Mouse (Mus musculus) C2C12 (cell line): ENCODE results near the gene Sepsecs. TPM values are rescaled to one million over a fixed set of nuclear protein-coding genes. Genes with fewer than 3 reads are reported as not detected.

Experiments used
- H3K27me3 ChIP-seq: one replicate; pipeline ENCODE4 v1.6.1; 2011; ENCODE audit not compliant: control insufficient read depth, insufficient read depth, insufficient read length
- H3K36me3 ChIP-seq: one replicate; pipeline ENCODE4 v1.6.1; 2011; ENCODE audit not compliant: control insufficient read depth, insufficient read depth
- H3K4me3 ChIP-seq: one replicate; pipeline ENCODE4 v1.5.1; 2011; ENCODE audit warnings: mild to moderate bottlenecking, control low read depth; ENCODE audit not compliant: poor library complexity, insufficient read depth, severe bottlenecking
- H3K79me2 ChIP-seq: one replicate; pipeline ENCODE4 v1.6.1; 2011; ENCODE audit not compliant: control insufficient read depth, insufficient read depth
- H3K79me3 ChIP-seq: one replicate; pipeline ENCODE4 v1.6.1; 2011; ENCODE audit warnings: low read depth, control low read depth
- H3ac ChIP-seq: one replicate; pipeline ENCODE3; 2011; ENCODE audit warnings: low read depth; ENCODE audit not compliant: control insufficient read depth, insufficient read length
- CEBPB ChIP-seq: IDR thresholded peaks from one replicate; pipeline ENCODE4 v1.6.1; 2011; ENCODE audit warnings: low read depth, mild to moderate bottlenecking, control low read depth, moderate library complexity
- CTCF ChIP-seq: IDR thresholded peaks from one replicate; pipeline ENCODE4 v1.5.1; 2011; ENCODE audit not compliant: control insufficient read depth, insufficient read depth, insufficient read length
- FOSL1 ChIP-seq: IDR thresholded peaks from one replicate; pipeline ENCODE4 v1.8.0; 2011; ENCODE audit warnings: mild to moderate bottlenecking, low read length; ENCODE audit not compliant: poor library complexity, insufficient read depth, severe bottlenecking
- MAX ChIP-seq: IDR thresholded peaks from one replicate; pipeline ENCODE4 v1.6.1; 2011; ENCODE audit warnings: mild to moderate bottlenecking, control low read depth
- MYOD1 ChIP-seq: IDR thresholded peaks from one replicate; pipeline ENCODE4 v1.6.1; 2011; ENCODE audit warnings: low read depth; ENCODE audit not compliant: control insufficient read depth, insufficient read length
- MYOG ChIP-seq: IDR thresholded peaks from one replicate; pipeline ENCODE4 v1.6.1; 2011; ENCODE audit not compliant: control insufficient read depth, insufficient read length; ENCODE audit errors: extremely low read depth
- USF1 ChIP-seq: IDR thresholded peaks from one replicate; pipeline ENCODE4 v1.6.1; 2011; ENCODE audit warnings: low read depth, mild to moderate bottlenecking, control low read depth, moderate library complexity
- polyA plus RNA-seq: library from polyadenylated mRNA; unstranded; fragments of >200 nt; fragmentation: generic; extraction: Trizol; gene quantifications from one replicate; pipeline ENCODE4 v1.2.1, GENCODE M21; 2012; ENCODE audit warnings: missing spikeins

Gene Sepsecs
- polyA plus RNA-seq, 1 experiment: 3.3 TPM

DNA sequence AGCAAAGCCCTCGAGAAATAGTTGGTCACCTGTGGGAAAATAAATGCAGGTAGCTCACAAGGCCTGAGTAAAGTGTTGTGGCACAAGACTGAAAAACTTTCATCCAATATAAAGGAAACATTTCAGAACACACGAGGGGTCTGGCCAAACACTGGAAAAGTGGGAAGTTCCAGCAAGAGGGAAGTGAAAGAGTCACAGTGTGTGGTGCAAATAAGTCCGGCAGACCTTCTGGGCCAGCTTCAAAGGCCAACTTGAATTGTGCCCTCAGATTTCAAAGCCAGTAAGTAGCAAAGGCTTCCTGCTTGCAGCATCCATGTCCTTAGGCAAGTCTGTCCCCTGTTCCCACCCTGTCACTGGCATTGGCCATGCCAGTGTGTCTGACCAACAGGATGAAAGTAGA lies 7.6 kb upstream of the Sepsecs start:
- Histone ChIP-seq H3ac (no peak overlapping the region), H3K79me2 (no peaks in the 10 kb centered on the region), H3K79me3 (no peaks in the 10 kb centered on the region), H3K27me3 (no peaks in the 10 kb centered on the region), H3K4me3 (no peak overlapping the region), H3K36me3 (no peaks in the 10 kb centered on the region)
- TF ChIP-seq CEBPB (no peak), MAX (no peak), USF1 (no peak), FOSL1 (no peak), CTCF (no peak), MYOG (no peak), MYOD1 (no peak)

DNA sequence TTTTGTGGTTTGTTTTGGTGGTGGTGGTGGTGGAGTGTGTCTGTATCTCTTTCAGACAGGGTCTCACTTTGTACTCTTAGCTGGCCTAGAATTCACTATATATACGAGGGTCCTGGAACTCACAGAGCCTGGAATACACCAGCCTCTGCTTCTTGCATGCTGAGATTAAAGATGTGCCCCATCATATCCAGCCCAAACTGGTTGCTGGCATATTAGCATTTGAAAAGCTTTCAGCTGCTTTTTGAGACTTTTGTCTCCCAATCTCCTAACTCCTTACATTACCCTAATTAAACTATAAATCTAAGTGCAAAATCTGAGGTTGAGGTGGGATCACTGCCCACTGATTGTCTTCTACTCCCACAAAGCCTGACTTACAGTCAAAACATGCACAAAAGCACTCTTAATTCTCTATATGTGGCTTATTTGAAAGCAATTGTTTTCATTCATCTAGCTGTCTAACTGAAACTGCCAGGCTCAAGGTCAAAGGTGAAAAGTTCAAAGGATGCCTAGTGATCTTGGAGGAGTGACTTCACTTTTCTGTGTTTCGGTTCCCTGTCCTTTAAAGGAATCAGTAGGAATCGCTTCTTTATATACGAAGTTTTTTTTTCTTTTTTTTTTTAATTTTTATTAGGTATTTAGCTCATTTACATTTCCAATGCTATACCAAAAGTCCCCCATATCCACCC lies 5.0 kb upstream of the Sepsecs start:
- no peaks in the 10 kb centered on the region for H3K27me3 ChIP-seq
- H3K79me2 ChIP-seq: no peaks in the 10 kb centered on the region
- no peak overlapping the region for H3K4me3 ChIP-seq
- no peaks in the 10 kb centered on the region for H3K79me3 ChIP-seq
- no peaks in the 10 kb centered on the region for H3K36me3 ChIP-seq
- no peak overlapping the region for H3ac ChIP-seq
- no peak for TF ChIP-seq CEBPB
- TF ChIP-seq MYOG: no peak
- no peak for TF ChIP-seq MAX
- TF ChIP-seq FOSL1: no peak
- TF ChIP-seq USF1: no peak
- no peak for TF ChIP-seq CTCF
- no peak for TF ChIP-seq MYOD1

DNA sequence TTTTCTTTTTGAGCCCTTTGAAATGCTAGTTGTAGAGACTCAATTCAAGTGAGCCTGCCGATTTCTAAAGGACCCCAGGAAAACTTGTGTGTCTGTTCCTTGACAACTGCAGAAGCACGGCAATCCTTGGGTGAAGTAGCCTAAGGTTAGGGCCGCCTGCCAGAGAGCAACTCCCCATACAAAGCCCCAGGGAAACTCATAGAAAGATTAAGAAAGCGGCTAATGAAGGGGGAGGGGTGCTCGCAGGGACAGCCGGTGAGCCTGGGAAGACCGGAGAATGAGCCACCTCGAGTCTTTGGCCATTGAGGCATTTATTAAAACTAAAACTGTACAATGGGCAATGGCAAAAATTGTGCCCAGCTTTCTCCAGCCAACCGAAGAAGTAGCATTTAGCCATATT lies 3.8 kb upstream of the Sepsecs start:
- Histone ChIP-seq H3K27me3 (no peaks in the 10 kb centered on the region), H3K4me3 (no peak overlapping the region), H3K79me2 (peaks cover 8% of the 10 kb centered on the region), H3K79me3 (no peaks in the 10 kb centered on the region), H3ac (no peak overlapping the region), H3K36me3 (no peaks in the 10 kb centered on the region)
- TF ChIP-seq FOSL1 (no peak), CEBPB (no peak), CTCF (no peak), USF1 (no peak), MAX (no peak), MYOD1 (no peak), MYOG (no peak)

- Histone ChIP-seq H3K27me3 (no peaks in the 10 kb centered on the region), H3K79me2 (peaks cover 17% of the 10 kb centered on the region), H3K4me3 (no peak overlapping the region), H3K36me3 (no peaks in the 10 kb centered on the region), H3K79me3 (no peaks in the 10 kb centered on the region), H3ac (no peak overlapping the region)
- TF ChIP-seq USF1 (no peak), FOSL1 (no peak)
Measured at GRCm38 (mm10) chr5:52670745-52671144, 1.2 kb upstream of the Sepsecs start.

DNA sequence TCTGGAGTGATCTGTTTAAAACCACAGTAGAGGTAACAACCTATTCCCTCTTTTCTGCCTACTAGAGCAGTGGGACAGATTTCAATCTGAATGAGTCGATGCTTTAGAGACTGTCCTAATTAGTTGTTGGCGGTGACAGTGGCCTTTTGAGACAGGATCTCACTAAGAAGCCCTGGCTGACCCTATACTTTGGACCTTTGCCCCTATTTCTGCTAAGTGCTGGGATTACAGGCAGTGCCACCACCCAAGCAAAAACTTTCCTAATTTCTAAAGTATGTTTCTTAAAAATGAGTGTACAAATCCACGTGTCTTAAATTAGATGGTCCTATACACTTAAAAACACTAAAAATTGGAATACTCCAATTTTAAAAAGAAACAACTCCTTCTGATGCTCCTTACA lies 2.7 kb downstream of the Sepsecs start:
- no peak for TF ChIP-seq MYOD1
- no peak for TF ChIP-seq USF1
- no peak for TF ChIP-seq CTCF
- TF ChIP-seq FOSL1: no peak
- TF ChIP-seq MYOG: no peak
- TF ChIP-seq MAX: no peak
- no peak for TF ChIP-seq CEBPB

DNA sequence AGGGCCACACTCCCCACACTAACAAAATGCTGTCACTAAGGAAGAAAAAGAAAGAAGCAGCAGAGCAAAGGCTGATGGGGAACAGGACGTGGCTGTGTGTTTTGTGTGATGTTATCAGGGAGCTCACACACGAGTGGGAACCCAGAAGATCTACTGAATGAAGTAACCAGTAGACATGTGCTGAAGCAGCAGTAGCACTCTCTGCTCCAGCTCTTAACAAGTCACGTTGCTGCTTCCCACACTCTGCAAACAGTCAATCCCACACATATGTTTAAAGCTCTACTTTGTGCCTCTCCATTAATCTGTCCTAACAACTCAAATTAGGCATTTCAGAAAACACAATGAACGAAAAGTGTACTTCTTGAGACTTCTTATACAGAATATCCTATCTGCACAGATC lies 11.6 kb downstream of the Sepsecs start:
- TF ChIP-seq USF1 (no peak), CEBPB (no peak), MYOD1 (no peak), FOSL1 (no peak), CTCF (no peak), MAX (no peak), MYOG (no peak)
- Histone ChIP-seq H3K79me2 (no peaks in the 10 kb centered on the region), H3K79me3 (no peaks in the 10 kb centered on the region), H3ac (no peak overlapping the region), H3K36me3 (peaks cover 23% of the 10 kb centered on the region), H3K27me3 (no peaks in the 10 kb centered on the region), H3K4me3 (no peak overlapping the region)

More for the DNA sequence above, 2.7 kb downstream of the Sepsecs start:
- H3K4me3 ChIP-seq: no peak overlapping the region
- peaks cover 17% of the 10 kb centered on the region for H3K79me2 ChIP-seq
- no peak overlapping the region for H3ac ChIP-seq
- no peaks in the 10 kb centered on the region for H3K79me3 ChIP-seq
- H3K27me3 ChIP-seq: no peaks in the 10 kb centered on the region
- peaks cover 23% of the 10 kb centered on the region for H3K36me3 ChIP-seq
